In the genomic region with DNA sequence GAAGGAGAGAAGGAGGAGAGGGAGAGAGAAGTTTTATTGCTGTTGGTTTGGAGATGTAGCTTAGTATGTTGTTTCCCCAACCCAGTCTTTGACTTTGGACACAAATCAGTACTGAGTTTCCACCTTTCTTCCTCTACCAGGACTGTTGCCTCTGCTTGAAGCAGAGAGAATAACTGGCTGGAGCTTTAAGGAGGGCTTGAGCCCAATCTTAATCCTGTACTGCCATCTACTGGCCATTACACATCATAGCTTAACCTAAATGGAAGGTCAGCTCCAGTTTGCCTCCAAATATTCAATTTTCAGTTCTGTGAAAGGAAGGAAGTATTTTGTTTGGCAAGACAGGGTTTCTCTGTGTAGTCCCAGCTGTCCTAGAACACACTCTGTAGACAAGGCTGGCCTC, we compare ENCODE assay signal across 9 mouse cellular contexts. TPM values are rescaled to one million over a fixed set of nuclear protein-coding genes. Genes with fewer than 3 reads are reported as not detected.
DNase-seq lines count a peak whose midpoint lies in the region; ATAC-seq and TF ChIP-seq lines count a peak whose summit lies in the region.
"Had no signal": no experiment of that assay in that cellular context is flagged by ENCODE, and none has a peak within 500 bp of the region (broad histone marks: within the 10 kb centered on the region; RNA-seq: fewer than 3 reads in every experiment).

No protein-coding gene starts in this region.

- peak; percentile 74; the same call in 1 of the 2 replicates for ATAC-seq in forebrain, embryonic 14.5 days
- peak; percentile 65 for ATAC-seq in stomach, postnatal 0 days (ENCODE audit: low FRiP score, low TSS enrichment)

- H3K4me1 ChIP-seq in forebrain, embryonic 14.5 days (ENCODE audit: control insufficient read depth, insufficient read depth, low read length), result no peaks in the 10 kb centered on the region
- H3K4me1 ChIP-seq in stomach, postnatal 0 days (replicated peaks; ENCODE audit: control insufficient read depth, insufficient read depth), result no peaks in the 10 kb centered on the region

- TF ChIP-seq CTCF in stomach, postnatal 0 days (IDR thresholded peaks at IDR 0.05; ENCODE audit: low read depth), result peak; percentile 94

- DNase-seq in frontal cortex, adult 2 months (ENCODE audit: extremely low spot score in 1 of 2, low spot score in 1 of 2), result peak; percentile 12 to 73
- DNase-seq in frontal cortex, postnatal 10 days (ENCODE audit: low spot score in 2 of 2), result no peak
- DNase-seq in thymus, postnatal 14 days, result peak; percentile 36
- DNase-seq in thymus, adult 18-20 months, result no peak
- DNase-seq in forebrain, embryonic 14.5 days (ENCODE audit: low spot score), result peak; percentile 92
- peak; percentile 29 for DNase-seq in lung, postnatal 14 days
- DNase-seq in stomach, postnatal 0 days (ENCODE audit: low spot score), result no peak
- no peak for DNase-seq in urinary bladder, postnatal 10 days (ENCODE audit: low spot score)

- no peak for TF ChIP-seq EP300 in stomach, postnatal 0 days (optimal IDR thresholded peaks at IDR 0.05)

- no peak overlapping the region for H3K4me3 ChIP-seq in forebrain, embryonic 14.5 days (ENCODE audit: low read depth, low read length)
- no peak overlapping the region for H3K4me3 ChIP-seq in stomach, postnatal 0 days (ENCODE audit: low read depth, low read length)
- H3K4me3 ChIP-seq: limb, embryonic 13.5 days had no signal

- H3K4me2 ChIP-seq in forebrain, embryonic 14.5 days (ENCODE audit: low read length), result no peak overlapping the region
- no peak overlapping the region for H3K4me2 ChIP-seq in stomach, postnatal 0 days (replicated peaks; ENCODE audit: low read depth)
- H3K4me2 ChIP-seq: limb, embryonic 13.5 days had no signal

- H3K27me3 ChIP-seq in forebrain, embryonic 14.5 days (replicated peaks; ENCODE audit: control insufficient read depth, insufficient read depth, low read length), result peaks cover 62% of the 10 kb centered on the region
- peaks cover 13% of the 10 kb centered on the region; the same call in 1 of the 2 replicates for H3K27me3 ChIP-seq in stomach, postnatal 0 days (ENCODE audit: control insufficient read depth, insufficient read depth, low read length)

- H3K9ac ChIP-seq in forebrain, embryonic 14.5 days (ENCODE audit: low read length), result no peak overlapping the region
- no peak overlapping the region for H3K9ac ChIP-seq in stomach, postnatal 0 days (ENCODE audit: low read length)
- H3K9ac ChIP-seq: limb, embryonic 13.5 days had no signal

- H3K27ac ChIP-seq in forebrain, embryonic 14.5 days (ENCODE audit: low read depth, low read length), result no peak overlapping the region
- no peak overlapping the region for H3K27ac ChIP-seq in stomach, postnatal 0 days (replicated peaks)
- H3K27ac ChIP-seq: limb, embryonic 13.5 days had no signal

- no peaks in the 10 kb centered on the region for H3K36me3 ChIP-seq in forebrain, embryonic 14.5 days (ENCODE audit: control insufficient read depth, insufficient read depth, low read length)
- no peaks in the 10 kb centered on the region for H3K36me3 ChIP-seq in stomach, postnatal 0 days (ENCODE audit: control insufficient read depth, insufficient read depth, low read length)
- H3K36me3 ChIP-seq: limb, embryonic 13.5 days had no signal

- H3K9me3 ChIP-seq in forebrain, embryonic 14.5 days (replicated peaks; ENCODE audit: control insufficient read depth, low read length), result no peaks in the 10 kb centered on the region
- H3K9me3 ChIP-seq in stomach, postnatal 0 days (ENCODE audit: control insufficient read depth, low read length), result no peaks in the 10 kb centered on the region
- H3K9me3 ChIP-seq: limb, embryonic 13.5 days had no signal

RNA-seq across cellular contexts. Expression of a gene that starts 2.6 kb away (rescaled TPM):
- not detected in 2 replicates for polyA plus RNA-seq in frontal cortex, adult 2 months (2012; rRNA removed)
- polyA plus RNA-seq in forebrain, embryonic 14.5 days (2014; fragmentation: Nextera tagmentation; extraction: Ambion mirVana), result not detected in 2 replicates
- not detected in 2 replicates for polyA plus RNA-seq in stomach, postnatal 0 days (2015; fragmentation: Nextera tagmentation; extraction: Ambion mirVana)
- polyA plus RNA-seq: limb, embryonic 13.5 days had no signal

RNA-seq across cellular contexts. Expression of a gene that starts 12.6 kb away (rescaled TPM):
- 0.04 and 0.08 TPM in 2 replicates for polyA plus RNA-seq in frontal cortex, adult 2 months (2012; rRNA removed)
- not detected in 2 replicates for polyA plus RNA-seq in forebrain, embryonic 14.5 days (2014; fragmentation: Nextera tagmentation; extraction: Ambion mirVana)
- 0.05 and 0.06 TPM in 2 replicates for polyA plus RNA-seq in stomach, postnatal 0 days (2015; fragmentation: Nextera tagmentation; extraction: Ambion mirVana)

RNA-seq across cellular contexts. Expression of a gene that starts 49.9 kb away (rescaled TPM):
- polyA plus RNA-seq in frontal cortex, adult 2 months (2012; rRNA removed), result not detected in 2 replicates
- polyA plus RNA-seq in forebrain, embryonic 14.5 days (2014; fragmentation: Nextera tagmentation; extraction: Ambion mirVana), result not detected in 2 replicates
- 3.0 and 3.6 TPM in 2 replicates for polyA plus RNA-seq in stomach, postnatal 0 days (2015; fragmentation: Nextera tagmentation; extraction: Ambion mirVana)
- polyA plus RNA-seq: limb, embryonic 13.5 days had no signal

Comparison
In these comparisons a context has a peak if more than half of its experiments do, and no peak if none do; other contexts are left out.
1. DNase-seq: peak in frontal cortex, adult 2 months (2 of 2), thymus, postnatal 14 days (single experiment), forebrain, embryonic 14.5 days (single experiment) and lung, postnatal 14 days (single experiment); none in frontal cortex, postnatal 10 days (0 of 2), thymus, adult 18-20 months (0 of 2), stomach, postnatal 0 days (single experiment) and urinary bladder, postnatal 10 days (single experiment).